Mouse (Mus musculus): ENCODE measurements around the gene Alg14. TPM values are rescaled to one million over a fixed set of nuclear protein-coding genes. Genes with fewer than 3 reads are reported as not detected.

Alg14 gene
- total RNA-seq, 2 experiments from 2014 or later: 16.0 to 17.5 TPM

GRCm38 (mm10) chr3:121403449-121403848 lies 111.9 kb downstream of the Alg14 start:
- DNase-seq (ENCODE audit: low spot score in 2 of 2): no peak

GRCm38 (mm10) chr3:121405101-121405500 lies 113.5 kb downstream of the Alg14 start:
- DNase-seq (ENCODE audit: low spot score in 2 of 2): no peak

- no peak for DNase-seq (ENCODE audit: low spot score in 2 of 2)
These were observed 115.8 kb downstream of the Alg14 start for GRCm38 (mm10) chr3:121407417-121407816.

GRCm38 (mm10) chr3:121408386-121408785 lies 116.8 kb downstream of the Alg14 start:
- no peak for DNase-seq (ENCODE audit: low spot score in 2 of 2)

- no peak for DNase-seq (ENCODE audit: low spot score in 2 of 2)
These were observed 119.9 kb downstream of the Alg14 start for GRCm38 (mm10) chr3:121411450-121411849.

Other genes starting within 250 kb of the Alg14 start
- gene Rwdd3, start 120.1 kb upstream of the Alg14 start, total RNA-seq (2021): 10 to 100 TPM; 23.7 to 25.4 TPM
- gene Tmem56, start 8.7 kb upstream of the Alg14 start, total RNA-seq (2021): 10 to 100 TPM; 31.4 to 32.5 TPM
- 100 to 1,000 TPM; 107 to 110 TPM for gene Cnn3, start 134.7 kb downstream of the Alg14 start, total RNA-seq (2021)
- gene Slc44a3, start 240.6 kb downstream of the Alg14 start, total RNA-seq (2021): under 1 TPM in 1 of 2 experiments, not detected in 1; 0.13 TPM

Data from layer of hippocampus, adult 18-20 months (tissue).